Mouse (Mus musculus): ENCODE measurements around the gene Rasl11a. TPM values are rescaled to one million over a fixed set of nuclear protein-coding genes. Genes with fewer than 3 reads are reported as not detected.

Rasl11a gene
- not detected for total RNA-seq (2018; cell fraction: chromatin; rRNA removed)
- total RNA-seq (2018; cell fraction: cytosol; rRNA removed): under 1 TPM in 5 of 26 experiments, not detected in 21; 0.10 to 0.32 (median 0.16) TPM
- total RNA-seq (2018; cell fraction: nucleus; rRNA removed): not detected
- polyA plus RNA-seq (2018): not detected in 3 replicates

GRCm38 (mm10) chr5:146844945-146845365 lies at the start of gene Rasl11a:
Rasl11a (plus strand) TSS chr5:146845071.
- H3K4me3 ChIP-seq (ENCODE audit: inconsistent target): peak within 1 kb of the TSS; percentile 0; the same call in 1 of the 2 replicates
- under 1% methylated on average over 40 of the region's 40 CpGs for WGBS (ENCODE audit: missing documents)
- no peaks in the 10 kb centered on the region for H3K79me2 ChIP-seq (ENCODE audit: inconsistent target)
- no peaks in the 10 kb centered on the region for H3K36me3 ChIP-seq (ENCODE audit: inconsistent target)
- no peak within 1 kb of the TSS for H3K27ac ChIP-seq

GRCm38 (mm10) chr5:146795728-146796127 lies 49.1 kb upstream of the Rasl11a start:
- WGBS (ENCODE audit: missing documents): 93% methylated on average over 13 of the region's 13 CpGs
- Histone ChIP-seq H3K36me3 (ENCODE audit: inconsistent target) (no peaks in the 10 kb centered on the region), H3K79me2 (ENCODE audit: inconsistent target) (peaks cover 35% of the 10 kb centered on the region), H3K4me3 (ENCODE audit: inconsistent target) (no peak overlapping the region), H3K27ac (no peak overlapping the region)

DNA sequence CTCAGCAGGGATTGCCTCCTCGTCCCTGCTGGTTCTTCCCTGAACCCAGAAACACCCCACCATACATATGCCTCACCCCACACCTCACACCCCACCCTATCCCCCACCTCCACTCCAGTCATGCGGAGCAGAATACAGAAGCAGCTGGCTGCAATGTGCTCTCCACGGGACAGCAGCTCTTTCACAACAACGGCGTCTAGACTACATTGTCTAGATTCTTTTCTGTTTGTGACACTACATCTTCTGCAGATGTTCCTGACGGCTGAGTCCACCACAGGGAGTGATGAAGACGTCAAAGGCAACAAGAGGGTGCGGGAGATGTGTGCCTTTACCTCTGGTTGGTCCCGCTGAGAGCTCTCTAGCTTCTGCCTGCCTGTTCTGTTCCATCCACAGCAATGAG lies 46.8 kb upstream of the Rasl11a start:
- Histone ChIP-seq H3K79me2 (ENCODE audit: inconsistent target) (peaks cover 12% of the 10 kb centered on the region), H3K27ac (no peak overlapping the region), H3K36me3 (ENCODE audit: inconsistent target) (no peaks in the 10 kb centered on the region), H3K4me3 (ENCODE audit: inconsistent target) (no peak overlapping the region)
- WGBS (ENCODE audit: missing documents): 50% methylated on average over 8 of the region's 9 CpGs

DNA sequence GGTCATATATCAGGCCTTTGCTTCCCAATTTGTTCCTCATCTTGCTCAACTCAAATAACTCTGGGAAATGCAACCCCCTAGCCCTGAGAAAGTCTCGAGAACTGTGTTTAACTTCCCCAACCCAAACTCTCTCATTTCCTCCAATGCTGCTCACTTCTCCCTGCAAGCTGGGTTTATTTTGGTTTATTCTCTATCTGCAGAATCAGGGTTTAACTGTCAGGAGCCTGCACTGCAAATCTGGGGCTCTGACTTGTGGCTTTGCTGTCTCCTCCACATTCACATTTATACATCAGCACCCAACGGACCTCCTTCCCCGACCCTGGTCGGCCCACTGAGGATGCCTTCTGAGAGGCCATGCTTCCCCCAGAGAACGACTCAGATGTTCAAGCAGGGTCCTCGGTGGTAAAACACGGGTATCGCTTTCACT lies 38.9 kb upstream of the Rasl11a start:
- Histone ChIP-seq H3K36me3 (ENCODE audit: inconsistent target) (no peaks in the 10 kb centered on the region), H3K79me2 (ENCODE audit: inconsistent target) (no peaks in the 10 kb centered on the region), H3K27ac (peak overlapping the region; percentile 78), H3K4me3 (ENCODE audit: inconsistent target) (peak overlapping the region; percentile 20; the same call in 1 of the 2 replicates)
- WGBS (ENCODE audit: missing documents): 4% methylated on average over 8 of the region's 8 CpGs

GRCm38 (mm10) chr5:146809951-146810350 lies 34.9 kb upstream of the Rasl11a start:
- Histone ChIP-seq H3K36me3 (ENCODE audit: inconsistent target) (no peaks in the 10 kb centered on the region), H3K4me3 (ENCODE audit: inconsistent target) (no peak overlapping the region), H3K27ac (no peak overlapping the region), H3K79me2 (ENCODE audit: inconsistent target) (no peaks in the 10 kb centered on the region)
- 86% methylated on average over 5 of the region's 5 CpGs for WGBS (ENCODE audit: missing documents)

DNA sequence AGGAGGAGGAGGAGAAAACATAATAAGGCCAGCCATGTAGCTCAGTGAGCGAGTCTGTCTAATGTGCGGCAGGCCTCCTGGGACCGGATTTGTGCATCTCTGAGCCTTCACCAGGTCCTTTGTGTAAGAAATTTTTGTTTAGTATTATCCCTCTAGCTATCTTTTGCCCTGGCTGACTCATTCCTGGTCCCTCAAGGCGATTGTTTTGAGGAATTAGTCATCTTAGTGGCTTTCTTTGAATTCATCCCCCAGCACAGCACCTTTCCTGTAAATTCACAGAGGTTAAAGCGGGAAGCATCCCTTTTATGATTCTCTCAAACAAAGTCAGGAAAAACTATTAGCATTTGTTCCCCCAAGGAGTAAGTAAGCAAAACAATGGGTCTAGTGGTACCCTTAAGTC lies 32.0 kb upstream of the Rasl11a start:
- H3K27ac ChIP-seq: no peak overlapping the region
- H3K79me2 ChIP-seq (ENCODE audit: inconsistent target): no peaks in the 10 kb centered on the region
- H3K4me3 ChIP-seq (ENCODE audit: inconsistent target): no peak overlapping the region
- 88% methylated on average over 5 of the region's 5 CpGs for WGBS (ENCODE audit: missing documents)
- H3K36me3 ChIP-seq (ENCODE audit: inconsistent target): no peaks in the 10 kb centered on the region

DNA sequence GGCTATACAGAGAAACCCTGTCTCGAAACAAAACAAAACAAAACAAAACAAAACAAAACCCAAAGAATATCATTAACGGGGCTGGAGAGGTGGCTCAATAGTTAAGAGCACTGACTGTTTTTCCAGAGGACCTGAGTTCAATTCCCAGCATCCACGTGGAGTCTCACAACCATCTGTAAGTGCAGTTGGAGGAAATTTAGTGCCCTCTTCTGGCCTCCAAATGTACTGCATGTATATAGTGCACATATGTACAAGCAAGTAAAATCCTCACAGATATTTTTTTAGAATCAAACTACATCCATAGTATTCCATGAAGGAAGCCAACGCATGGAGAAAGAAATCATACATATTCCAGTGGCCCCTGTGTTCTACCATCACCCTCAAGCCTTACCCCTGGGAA lies 31.4 kb upstream of the Rasl11a start:
- Histone ChIP-seq H3K36me3 (ENCODE audit: inconsistent target) (no peaks in the 10 kb centered on the region), H3K27ac (no peak overlapping the region), H3K79me2 (ENCODE audit: inconsistent target) (no peaks in the 10 kb centered on the region), H3K4me3 (ENCODE audit: inconsistent target) (no peak overlapping the region)
- WGBS (ENCODE audit: missing documents): 86% methylated on average over 3 of the region's 4 CpGs

DNA sequence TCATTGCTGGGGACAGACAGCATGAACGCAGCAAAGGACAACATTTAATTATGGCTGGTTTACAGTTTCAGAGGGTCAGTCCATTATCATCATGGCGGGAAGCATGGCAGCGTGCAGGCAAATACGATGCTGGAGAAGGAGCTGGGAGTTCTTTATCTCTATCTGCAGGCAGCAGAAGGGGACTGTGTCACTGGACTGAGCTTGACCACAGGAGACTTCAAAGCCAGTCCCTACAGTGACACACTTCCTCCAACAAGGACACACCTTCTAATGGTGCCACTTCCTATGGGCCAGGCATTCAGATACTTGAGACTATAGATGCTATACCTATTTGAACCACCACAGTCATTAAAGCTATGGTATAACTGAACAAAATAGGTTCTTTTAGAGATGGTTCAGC lies 29.5 kb upstream of the Rasl11a start:
- no peak overlapping the region for H3K4me3 ChIP-seq (ENCODE audit: inconsistent target)
- 92% methylated on average over 4 of the region's 4 CpGs for WGBS (ENCODE audit: missing documents)
- H3K36me3 ChIP-seq (ENCODE audit: inconsistent target): no peaks in the 10 kb centered on the region
- H3K27ac ChIP-seq: no peak overlapping the region
- H3K79me2 ChIP-seq (ENCODE audit: inconsistent target): no peaks in the 10 kb centered on the region

- H3K4me3 ChIP-seq (ENCODE audit: inconsistent target): no peak overlapping the region
- WGBS (ENCODE audit: missing documents): 97% methylated on average over 8 of the region's 8 CpGs
- H3K36me3 ChIP-seq (ENCODE audit: inconsistent target): no peaks in the 10 kb centered on the region
- no peak overlapping the region for H3K27ac ChIP-seq
- H3K79me2 ChIP-seq (ENCODE audit: inconsistent target): no peaks in the 10 kb centered on the region
Measured at GRCm38 (mm10) chr5:146817583-146817982, 27.3 kb upstream of the Rasl11a start.

DNA sequence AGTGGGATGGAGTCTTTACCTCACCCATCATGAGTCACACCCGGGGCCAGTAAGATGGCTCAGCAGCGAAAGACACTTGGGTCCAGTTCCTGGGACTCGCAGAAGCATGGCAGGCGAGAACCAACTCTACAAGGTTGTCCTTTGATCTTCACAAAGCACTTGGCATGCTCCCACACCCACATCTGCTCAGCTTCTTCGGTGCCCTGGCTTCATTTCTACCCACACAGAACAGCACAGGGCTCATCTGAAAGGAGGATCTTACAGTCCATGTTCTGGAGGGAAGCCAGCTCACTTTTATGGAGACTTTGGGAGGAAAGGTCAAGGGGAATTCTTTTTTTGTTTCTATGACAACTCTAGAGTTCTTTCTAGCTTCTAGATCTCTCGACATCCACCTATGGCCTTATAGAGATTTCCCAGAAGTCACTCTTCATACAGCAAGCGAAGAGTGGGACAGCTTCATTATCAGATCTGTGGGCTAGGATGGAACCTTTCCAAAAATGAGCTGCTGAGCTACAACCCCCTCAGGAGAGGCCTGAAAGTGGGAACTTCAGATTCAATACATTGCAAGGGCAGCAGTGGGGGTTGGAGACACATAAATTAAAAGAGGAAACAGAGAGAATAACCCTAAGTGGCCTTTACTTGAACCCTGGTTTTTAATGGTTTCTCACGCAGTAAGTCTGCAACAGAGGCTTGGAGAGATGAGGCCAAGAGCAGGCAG lies 25.8 kb upstream of the Rasl11a start:
- no peak overlapping the region for H3K4me3 ChIP-seq (ENCODE audit: inconsistent target)
- no peak overlapping the region for H3K27ac ChIP-seq
- H3K36me3 ChIP-seq (ENCODE audit: inconsistent target): no peaks in the 10 kb centered on the region
- H3K79me2 ChIP-seq (ENCODE audit: inconsistent target): no peaks in the 10 kb centered on the region
- 56% methylated on average over 8 of the region's 8 CpGs for WGBS (ENCODE audit: missing documents)

- Histone ChIP-seq H3K4me3 (ENCODE audit: inconsistent target) (no peak overlapping the region), H3K79me2 (ENCODE audit: inconsistent target) (no peaks in the 10 kb centered on the region), H3K27ac (no peak overlapping the region), H3K36me3 (ENCODE audit: inconsistent target) (no peaks in the 10 kb centered on the region)
- 100% methylated on average over 5 of the region's 5 CpGs for WGBS (ENCODE audit: missing documents)
Measured at GRCm38 (mm10) chr5:146823005-146823404, 21.9 kb upstream of the Rasl11a start.

GRCm38 (mm10) chr5:146829528-146829927 lies 15.3 kb upstream of the Rasl11a start:
- H3K4me3 ChIP-seq (ENCODE audit: inconsistent target): peak overlapping the region; percentile 33
- WGBS (ENCODE audit: missing documents): 3% methylated on average over 8 of the region's 8 CpGs

GRCm38 (mm10) chr5:146832435-146832768 lies 12.5 kb upstream of the Rasl11a start:
- peaks cover 26% of the 10 kb centered on the region for H3K36me3 ChIP-seq (ENCODE audit: inconsistent target)
- peak overlapping the region; percentile 90; the same call in 1 of the 2 replicates for H3K4me3 ChIP-seq (ENCODE audit: inconsistent target)
- H3K27ac ChIP-seq: peak overlapping the region; percentile 94
- 53% methylated on average over 7 of the region's 7 CpGs for WGBS (ENCODE audit: missing documents)
- H3K79me2 ChIP-seq (ENCODE audit: inconsistent target): peaks cover 19% of the 10 kb centered on the region

More at GRCm38 (mm10) chr5:146829528-146829927, 15.3 kb upstream of the Rasl11a start:
- peaks cover 16% of the 10 kb centered on the region for H3K79me2 ChIP-seq (ENCODE audit: inconsistent target)
- no peaks in the 10 kb centered on the region for H3K36me3 ChIP-seq (ENCODE audit: inconsistent target)
- H3K27ac ChIP-seq: peak overlapping the region; percentile 52

- peak within 1 kb of the TSS; percentile 94 for H3K27ac ChIP-seq
- peaks cover 31% of the 10 kb centered on the region for H3K36me3 ChIP-seq (ENCODE audit: inconsistent target)
- H3K4me3 ChIP-seq (ENCODE audit: inconsistent target): peak within 1 kb of the TSS; percentile 90
- H3K79me2 ChIP-seq (ENCODE audit: inconsistent target): peaks cover 19% of the 10 kb centered on the region
- WGBS (ENCODE audit: missing documents): under 1% methylated on average over 55 of the region's 60 CpGs
Measured at GRCm38 (mm10) chr5:146832769-146833448, 12.0 kb upstream of the Rasl11a start, which contains the start of gene Rpl21. Rpl21 (plus strand) TSS chr5:146832890.

DNA sequence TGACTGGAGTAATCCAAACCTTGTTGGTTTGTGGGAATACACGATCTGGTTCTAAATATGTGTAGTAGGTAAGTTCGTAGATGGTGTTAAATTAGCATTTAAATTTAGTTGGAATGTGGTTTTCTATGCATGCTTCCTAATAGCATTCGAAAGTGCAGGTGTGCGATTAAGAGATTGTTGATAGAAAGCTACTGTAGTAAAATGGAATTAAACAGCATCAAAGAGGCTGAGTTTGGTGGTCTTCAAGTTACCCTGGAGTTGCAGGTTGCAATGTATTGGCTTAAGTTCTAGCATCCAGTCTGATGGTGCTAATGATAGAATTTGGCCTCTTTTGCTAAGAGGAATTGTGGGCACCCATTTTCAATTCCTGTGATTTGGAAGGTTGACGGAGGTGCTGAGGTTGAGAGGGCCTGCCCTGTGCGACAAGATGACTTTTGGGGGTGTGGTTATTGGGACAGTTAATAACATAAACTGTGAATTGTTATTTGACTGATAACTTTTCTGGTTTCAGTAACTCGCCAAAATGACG lies 11.1 kb upstream of the Rasl11a start:
- peaks cover 31% of the 10 kb centered on the region for H3K36me3 ChIP-seq (ENCODE audit: inconsistent target)
- 8% methylated on average over 8 of the region's 8 CpGs for WGBS (ENCODE audit: missing documents)

More for the DNA sequence above, 11.1 kb upstream of the Rasl11a start:
- H3K4me3 ChIP-seq (ENCODE audit: inconsistent target): peak overlapping the region; percentile 90
- peaks cover 19% of the 10 kb centered on the region for H3K79me2 ChIP-seq (ENCODE audit: inconsistent target)
- H3K27ac ChIP-seq: peak overlapping the region; percentile 94

Data from macrophage (primary cell).